Mouse (Mus musculus) heart, embryonic 10.5 days (tissue): ENCODE data around the gene Zbed3. TPM values are rescaled to one million over a fixed set of nuclear protein-coding genes. Genes with fewer than 3 reads are reported as not detected.
"Not testable (repeated sequence)": the region's sequence is repeated elsewhere in the genome, so short reads cannot be mapped to it uniquely, and the experiment has no call there.

Source experiments
- DNase-seq: peaks from one replicate; pipeline ENCODE4 v3.0.0-alpha.2; 2017; ENCODE audit warnings: low spot score
- H3K27ac ChIP-seq: fragments of 300-500 bp; sonication (generic); 2 replicates; pipeline ENCODE4 v1.5.1; 2016; ENCODE audit warnings: mild to moderate bottlenecking
- H3K27me3 ChIP-seq: fragments of 300-500 bp; sonication (generic); 2 replicates; pipeline ENCODE4 v1.6.1; 2016; ENCODE audit warnings: mild to moderate bottlenecking; ENCODE audit not compliant: poor library complexity, insufficient read depth, severe bottlenecking
- H3K36me3 ChIP-seq: fragments of 300-500 bp; sonication (generic); 2 replicates; pipeline ENCODE4 v1.6.1; 2016; ENCODE audit warnings: mild to moderate bottlenecking, moderate library complexity
- H3K4me1 ChIP-seq: fragments of 300-500 bp; sonication (generic); 2 replicates; pipeline ENCODE4 v1.6.1; 2016; ENCODE audit warnings: mild to moderate bottlenecking
- H3K4me3 ChIP-seq: fragments of 300-500 bp; sonication (generic); 2 replicates; pipeline ENCODE4 v1.5.1; 2016; ENCODE audit warnings: mild to moderate bottlenecking, moderate library complexity
- H3K9me3 ChIP-seq: fragments of 300-500 bp; sonication (generic); 2 replicates; pipeline ENCODE4 v1.6.1; 2016; ENCODE audit warnings: mild to moderate bottlenecking, moderate library complexity
- WGBS: fragments of 180-500 bp; shearing (Covaris S2); methylation state at CpG from one replicate; pipeline ENCODE4 v1.1.7; 2016; 5-methylcytosine and 5-hydroxymethylcytosine counted together
- polyA plus RNA-seq: library from polyadenylated mRNA; unstranded; fragments of >200 nt; fragmentation: Nextera tagmentation; extraction: Ambion mirVana; gene quantifications from 2 replicates; pipeline ENCODE4 v1.2.1, GENCODE M21; 2016

Zbed3 gene
- polyA plus RNA-seq, 1 experiment from 2014 or later: 56.2 TPM

DNA sequence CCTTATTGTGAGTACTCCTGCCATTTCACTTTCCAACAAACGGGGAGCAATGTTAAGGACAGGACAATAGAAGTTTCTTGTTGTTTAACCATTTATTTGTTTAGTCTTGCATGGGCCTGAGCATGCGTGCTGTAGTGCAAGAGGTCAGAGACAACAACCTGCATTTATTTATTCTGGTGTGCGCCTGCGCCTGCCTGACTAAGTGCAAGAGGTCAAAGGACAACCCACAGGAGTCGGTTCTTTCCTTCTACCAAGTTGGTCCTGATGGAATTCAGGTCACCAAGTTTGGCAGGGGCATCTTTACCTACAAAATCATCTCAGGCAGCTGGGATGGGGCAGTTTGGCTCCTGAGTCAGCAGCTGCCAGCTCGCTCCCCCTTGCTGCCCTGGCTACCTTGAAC, 22.5 kb downstream of the Zbed3 start:
- Histone ChIP-seq H3K27ac (no peak overlapping the region), H3K4me3 (no peak overlapping the region), H3K27me3 (no peaks in the 10 kb centered on the region), H3K36me3 (peaks cover 11% of the 10 kb centered on the region), H3K9me3 (no peaks in the 10 kb centered on the region), H3K4me1 (no peaks in the 10 kb centered on the region)
- DNase-seq: no peak
- WGBS: 80% methylated on average over 6 of the region's 6 CpGs

DNA sequence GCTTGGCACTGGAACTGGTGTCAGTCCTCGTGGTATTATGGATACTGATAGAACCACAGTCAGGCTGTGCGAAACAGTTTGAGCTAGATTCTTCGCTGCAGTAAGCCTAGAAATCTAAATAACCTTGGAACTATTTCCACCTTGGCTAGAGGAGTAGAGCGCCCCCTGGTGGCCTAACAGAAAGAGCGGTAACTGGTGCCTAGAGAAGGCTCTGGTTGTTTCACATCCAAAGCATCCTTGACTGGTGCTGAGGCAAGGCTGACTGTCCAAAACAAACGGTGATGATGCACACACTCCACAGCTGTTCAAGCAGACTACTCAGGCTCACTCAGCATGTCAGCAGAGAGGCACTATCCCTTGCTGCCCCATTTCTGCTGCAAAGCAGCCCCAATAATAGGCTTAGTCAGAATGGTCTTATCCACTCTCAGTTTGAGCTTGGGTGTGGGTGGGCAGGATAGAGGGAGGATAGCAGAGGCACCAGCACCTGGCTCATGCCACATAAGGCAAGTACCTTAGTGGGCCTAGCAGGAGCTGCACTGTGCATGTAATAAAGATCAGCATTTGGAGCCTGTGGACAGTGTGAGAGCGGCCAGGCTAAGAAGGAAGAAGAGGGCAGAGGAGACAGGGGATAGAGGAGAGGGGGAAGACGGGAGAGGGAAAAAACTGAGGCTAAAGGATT, 23.7 kb downstream of the Zbed3 start:
- Histone ChIP-seq H3K4me3 (no peak overlapping the region), H3K36me3 (peaks cover 24% of the 10 kb centered on the region)
- 34% methylated on average over 8 of the region's 8 CpGs for WGBS

DNA sequence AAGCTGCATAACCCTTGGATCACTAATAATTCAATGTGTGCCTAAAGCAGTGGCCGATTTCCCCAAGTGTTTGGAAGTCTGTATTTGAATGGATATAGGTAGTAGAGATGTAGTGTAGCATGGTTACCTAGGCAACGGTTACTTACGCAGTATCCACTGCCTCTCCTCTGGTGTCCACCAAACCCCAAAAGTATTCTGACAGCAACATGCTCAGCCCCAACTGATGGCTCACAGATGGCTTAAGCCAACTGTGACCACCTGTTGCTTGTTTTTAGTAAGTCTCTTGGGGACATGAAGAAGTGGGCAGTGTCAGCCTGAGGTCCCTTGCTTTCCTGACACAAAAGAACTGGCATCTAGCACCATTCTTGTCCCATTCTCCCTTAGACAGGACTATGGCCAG, 25.1 kb downstream of the Zbed3 start:
- no peak overlapping the region for H3K27ac ChIP-seq
- no peaks in the 10 kb centered on the region for H3K4me1 ChIP-seq

More for the DNA sequence above, 23.7 kb downstream of the Zbed3 start:
- Histone ChIP-seq H3K27ac (no peak overlapping the region), H3K4me1 (no peaks in the 10 kb centered on the region), H3K27me3 (no peaks in the 10 kb centered on the region), H3K9me3 (no peaks in the 10 kb centered on the region)
- DNase-seq: peak; percentile 87

DNA sequence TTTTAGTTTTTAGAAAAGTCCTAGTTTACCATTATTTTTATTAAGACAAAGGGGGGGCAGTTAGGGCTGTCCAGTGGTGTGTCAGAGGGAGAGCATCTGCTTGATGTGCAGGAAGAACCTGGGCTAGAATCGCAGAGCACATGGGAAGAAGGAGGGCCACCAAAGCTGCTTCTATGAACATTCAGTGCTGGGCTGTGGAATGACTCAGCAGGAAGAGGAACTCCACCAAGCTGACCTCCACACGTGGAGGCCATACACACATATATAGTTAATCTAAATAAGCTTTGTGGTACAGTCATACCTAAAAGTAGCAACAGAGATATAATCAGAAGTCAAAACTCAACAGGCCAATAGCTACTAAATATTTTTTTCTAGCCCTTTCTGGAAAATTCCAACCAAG, 34.8 kb downstream of the Zbed3 start:
- Histone ChIP-seq H3K36me3 (peaks cover 97% of the 10 kb centered on the region), H3K27ac (no peak overlapping the region), H3K27me3 (no peaks in the 10 kb centered on the region), H3K4me1 (no peaks in the 10 kb centered on the region), H3K9me3 (no peaks in the 10 kb centered on the region), H3K4me3 (no peak overlapping the region)
- DNase-seq: no peak
- 84% methylated on average over 2 of the region's 2 CpGs for WGBS

More for the DNA sequence above, 25.1 kb downstream of the Zbed3 start:
- no peaks in the 10 kb centered on the region for H3K27me3 ChIP-seq
- WGBS: 90% methylated on average over 3 of the region's 3 CpGs
- no peaks in the 10 kb centered on the region for H3K9me3 ChIP-seq
- H3K4me3 ChIP-seq: no peak overlapping the region
- peaks cover 35% of the 10 kb centered on the region for H3K36me3 ChIP-seq
- no peak for DNase-seq

DNA sequence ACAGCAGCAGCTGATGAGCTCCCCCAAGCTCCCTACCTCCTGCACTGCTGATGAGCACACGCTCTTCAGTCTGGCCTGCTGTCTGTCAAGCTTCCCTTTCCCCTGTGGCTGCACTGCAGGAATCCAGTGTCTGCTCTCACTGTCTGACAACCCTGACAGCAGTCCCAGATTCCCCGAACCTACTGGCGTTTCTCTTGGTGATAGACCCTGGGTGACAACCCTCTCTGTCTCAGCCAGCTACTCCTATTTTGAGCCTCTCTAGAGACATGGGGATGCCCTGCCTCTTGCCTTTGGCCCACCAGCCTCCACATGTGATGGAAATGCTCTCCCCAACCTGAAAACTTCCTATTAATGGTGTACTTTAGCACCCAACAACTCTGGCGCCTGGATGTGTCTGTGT, 40.0 kb downstream of the Zbed3 start:
- H3K27me3 ChIP-seq: no peaks in the 10 kb centered on the region
- 69% methylated on average over 4 of the region's 4 CpGs for WGBS
- H3K9me3 ChIP-seq: no peaks in the 10 kb centered on the region
- no peak for DNase-seq
- no peak overlapping the region for H3K27ac ChIP-seq
- H3K4me3 ChIP-seq: no peak overlapping the region
- H3K36me3 ChIP-seq: peaks cover 79% of the 10 kb centered on the region
- 0 out of 2 replicates have a peak, but pooled peaks cover 7% of the 10 kb centered on the region for H3K4me1 ChIP-seq

DNA sequence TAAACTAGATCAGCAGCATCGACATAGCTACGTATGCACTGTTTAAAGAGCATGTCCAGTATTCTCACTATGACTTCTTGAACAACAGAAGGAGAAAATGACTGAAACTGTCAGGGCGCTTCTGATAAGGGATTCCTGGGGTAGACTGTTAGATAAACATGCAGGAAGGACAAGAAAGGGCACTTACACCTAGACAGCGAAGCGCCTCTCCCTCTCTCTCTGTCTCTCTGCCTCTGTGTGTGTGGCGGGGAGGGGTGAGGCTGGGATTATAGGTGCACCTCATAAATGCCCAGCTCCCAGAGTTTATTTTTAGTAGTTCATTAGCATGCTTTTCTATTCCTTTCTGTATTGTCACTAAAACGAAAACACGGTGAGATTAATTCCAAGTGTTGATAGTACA, 42.9 kb downstream of the Zbed3 start:
- WGBS: 71% methylated on average over 8 of the region's 8 CpGs
- peaks cover 78% of the 10 kb centered on the region for H3K36me3 ChIP-seq
- no peak overlapping the region for H3K27ac ChIP-seq
- no peaks in the 10 kb centered on the region for H3K9me3 ChIP-seq
- H3K4me1 ChIP-seq: 0 out of 2 replicates have a peak, but pooled peaks cover 7% of the 10 kb centered on the region
- DNase-seq: no peak
- no peaks in the 10 kb centered on the region for H3K27me3 ChIP-seq
- no peak overlapping the region for H3K4me3 ChIP-seq

DNA sequence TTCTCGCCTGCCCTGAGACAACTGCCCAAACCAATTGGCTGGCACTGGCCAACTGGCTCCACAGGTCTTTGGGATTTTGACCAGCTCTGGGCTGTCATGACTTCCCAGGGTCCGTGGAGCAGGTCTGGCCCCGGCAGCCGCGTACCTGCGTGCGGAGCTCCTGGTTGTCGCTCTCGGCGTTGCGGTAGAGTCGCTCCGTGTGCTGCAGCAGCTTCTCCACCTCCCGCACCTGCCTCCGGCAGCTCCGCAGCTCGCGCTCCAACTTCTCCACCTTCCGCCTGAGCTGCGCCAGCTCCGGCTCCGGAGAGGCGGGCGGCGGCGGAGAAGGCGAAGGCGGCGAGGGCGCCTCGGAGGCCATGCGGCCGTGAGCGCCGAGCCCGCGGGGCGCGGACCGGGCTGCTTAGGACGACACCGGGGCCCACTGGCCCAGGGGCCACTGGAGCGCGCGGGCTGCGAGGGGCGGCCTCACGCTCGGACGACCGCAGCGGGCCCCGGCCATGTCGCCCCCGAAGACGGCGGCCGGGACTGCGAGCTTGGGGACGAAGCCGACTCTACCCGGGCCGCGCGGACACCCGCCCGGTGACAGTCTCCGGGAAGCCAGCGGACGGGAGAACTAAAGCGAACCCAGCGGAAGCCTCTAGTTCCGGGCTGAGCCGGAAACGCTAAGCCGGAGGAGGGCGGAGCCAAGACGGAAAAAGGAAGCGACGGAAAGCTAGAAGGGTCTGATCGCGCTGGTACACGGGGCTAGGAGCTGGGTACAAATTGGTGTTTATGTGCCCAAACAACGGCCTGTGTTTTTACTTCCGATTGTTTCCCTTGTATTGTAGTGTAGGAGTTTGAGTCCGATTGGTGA, 51.5 kb downstream of the Zbed3 start, which contains the start of gene Aggf1:
Aggf1 (minus strand) TSS at position 652 of the 853 bp plus-strand sequence.
- Histone ChIP-seq H3K27ac (peak within 1 kb of the TSS; percentile 94), H3K9me3 (no peaks in the 10 kb centered on the region), H3K4me1 (peaks cover 19% of the 10 kb centered on the region), H3K4me3 (peak within 1 kb of the TSS; percentile 99), H3K27me3 (no peaks in the 10 kb centered on the region), H3K36me3 (peaks cover 13% of the 10 kb centered on the region)
- DNase-seq: peak; percentile 93
- under 1% methylated on average over 86 of the region's 86 CpGs for WGBS

DNA sequence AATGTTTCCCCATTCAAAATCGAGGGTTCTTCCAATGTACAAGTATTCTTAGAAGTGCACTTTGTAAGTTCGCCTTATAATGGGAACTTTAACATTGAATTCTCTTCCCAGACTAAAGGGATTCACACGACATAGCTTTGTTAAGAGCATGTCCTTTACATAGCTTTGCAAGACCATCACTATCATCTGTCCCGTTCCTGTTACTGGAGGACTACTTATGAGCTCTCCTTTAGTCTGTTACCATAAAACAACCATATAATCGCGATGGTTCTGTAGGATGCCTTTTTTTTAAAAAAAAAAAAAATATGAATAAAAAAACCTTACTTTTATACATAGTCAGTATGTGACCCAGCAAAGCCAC, 52.1 kb downstream of the Zbed3 start:
- Histone ChIP-seq H3K4me1 (peaks cover 19% of the 10 kb centered on the region), H3K27ac (peak overlapping the region; percentile 94), H3K4me3 (peak overlapping the region; percentile 99), H3K9me3 (no peaks in the 10 kb centered on the region), H3K27me3 (no peaks in the 10 kb centered on the region), H3K36me3 (peaks cover 7% of the 10 kb centered on the region)
- 27% methylated on average over 6 of the region's 6 CpGs for WGBS
- DNase-seq: no peak

DNA sequence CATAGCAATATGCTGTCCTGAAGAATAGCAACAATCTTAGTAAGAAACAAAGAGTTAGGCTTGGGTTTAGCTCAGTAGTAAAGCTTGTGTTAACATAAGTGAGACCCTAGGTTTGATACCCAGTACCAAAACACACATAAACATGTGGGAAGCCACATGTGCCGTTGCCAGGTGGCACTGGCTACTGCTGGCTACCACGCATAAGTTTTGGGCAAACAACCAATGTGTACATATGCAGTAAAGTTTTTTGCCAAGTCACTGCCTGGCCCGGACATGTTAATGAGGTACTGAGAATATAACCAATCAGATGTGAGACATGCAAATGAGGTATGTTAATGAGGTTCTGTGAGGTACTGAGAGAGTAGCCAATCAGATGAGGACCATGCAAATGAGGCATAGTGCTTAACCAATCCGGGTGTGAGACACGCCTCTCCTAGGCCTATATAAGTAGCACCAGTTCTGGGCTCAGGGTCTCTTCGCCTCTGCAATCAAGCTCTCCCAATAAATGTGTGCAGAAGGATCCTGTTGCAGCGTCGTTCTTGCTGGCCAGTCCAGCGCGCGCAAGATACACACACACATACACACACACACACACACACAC, 53.4 kb downstream of the Zbed3 start:
- H3K9me3 ChIP-seq, H3K36me3 ChIP-seq, DNase-seq, H3K27ac ChIP-seq, H3K4me3 ChIP-seq, H3K27me3 ChIP-seq: not testable (repeated sequence)
- peaks cover 19% of the 10 kb centered on the region for H3K4me1 ChIP-seq
- 93% methylated on average over 11 of the region's 11 CpGs for WGBS

DNA sequence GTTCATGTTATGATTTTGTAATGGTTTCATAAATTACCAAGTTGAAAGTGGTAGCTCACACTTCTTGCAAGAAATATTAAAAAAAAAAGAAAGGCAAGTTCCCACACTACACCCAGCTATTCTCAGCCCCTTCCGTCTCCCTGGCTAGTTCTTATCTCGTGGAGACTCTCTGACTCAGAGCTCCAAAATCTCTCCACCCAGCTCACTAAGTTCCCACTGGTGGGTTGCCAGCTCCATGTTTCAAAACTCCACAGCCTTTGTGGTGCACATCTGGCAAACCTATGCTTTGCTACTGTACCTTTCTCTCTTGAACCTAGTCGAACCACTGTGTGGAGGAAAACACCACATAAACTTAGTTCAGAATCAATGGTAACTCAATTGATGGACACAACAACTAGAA, 55.3 kb downstream of the Zbed3 start:
- Histone ChIP-seq H3K4me1 (peaks cover 13% of the 10 kb centered on the region), H3K4me3 (no peak overlapping the region), H3K36me3 (no peaks in the 10 kb centered on the region), H3K27ac (no peak overlapping the region), H3K9me3 (no peaks in the 10 kb centered on the region), H3K27me3 (no peaks in the 10 kb centered on the region)
- DNase-seq: no peak
- WGBS: 63% methylated on average over 3 of the region's 3 CpGs

DNA sequence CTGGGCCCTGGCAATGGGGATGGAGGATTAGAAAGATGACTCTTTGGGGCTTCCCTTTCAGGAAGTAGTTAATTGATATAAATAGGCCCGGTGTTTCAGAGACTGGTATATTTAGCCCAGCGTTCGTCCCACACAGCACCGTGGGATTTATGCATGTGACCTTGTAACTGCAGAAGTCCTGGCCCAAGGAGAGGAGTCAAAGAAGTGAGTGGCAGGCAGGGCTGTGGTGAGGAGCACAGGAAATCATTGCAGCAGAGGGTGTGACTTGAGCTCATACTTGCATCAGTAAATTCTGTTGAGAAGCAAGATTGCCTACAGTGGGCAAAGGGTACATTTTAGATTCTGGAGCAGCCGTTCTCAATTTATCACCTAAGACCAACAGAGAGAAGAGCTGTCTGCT, 59.0 kb downstream of the Zbed3 start:
- DNase-seq: no peak
- Histone ChIP-seq H3K4me3 (no peak overlapping the region), H3K36me3 (no peaks in the 10 kb centered on the region), H3K9me3 (no peaks in the 10 kb centered on the region), H3K4me1 (peaks cover 5% of the 10 kb centered on the region; the same call in 1 of the 2 replicates), H3K27me3 (0 out of 2 replicates have a peak, but pooled peaks cover 6% of the 10 kb centered on the region), H3K27ac (no peak overlapping the region)
- 57% methylated on average over 5 of the region's 5 CpGs for WGBS
